Mouse (Mus musculus): ENCODE measurements around the gene Liph. TPM values are rescaled to one million over a fixed set of nuclear protein-coding genes. Genes with fewer than 3 reads are reported as not detected.
"Not testable (repeated sequence)": the region's sequence is repeated elsewhere in the genome, so short reads cannot be mapped to it uniquely, and the experiment has no call there.

Gene Liph
- polyA plus RNA-seq, 1 experiment from 2014 or later = 0.53 TPM

- Histone ChIP-seq H3K9me3 (ENCODE audit: control insufficient read depth, low read length) (no peaks in the 10 kb centered on the region), H3K9ac (ENCODE audit: low read depth, low read length) (no peak overlapping the region), H3K4me1 (ENCODE audit: control insufficient read depth, insufficient read depth, low read length) (no peaks in the 10 kb centered on the region), H3K4me3 (ENCODE audit: low read length) (no peak overlapping the region), H3K27me3 (ENCODE audit: control insufficient read depth, insufficient read depth, low read length) (no peaks in the 10 kb centered on the region), H3K36me3 (ENCODE audit: control insufficient read depth, insufficient read depth, low read length) (no peaks in the 10 kb centered on the region), H3K4me2 (replicated peaks; ENCODE audit: low read depth, low read length) (no peak overlapping the region), H3K27ac (ENCODE audit: low read depth, low read length) (no peak overlapping the region)
- no peak for ATAC-seq (ENCODE audit: low FRiP score, low TSS enrichment)
- WGBS = 69% methylated on average over 3 of the region's 3 CpGs
These were observed 29.9 kb downstream of the Liph start for GRCm38 (mm10) chr16:21965576-21965975.

GRCm38 (mm10) chr16:21955591-21955990, 39.9 kb downstream of the Liph start:
- H3K9ac ChIP-seq (ENCODE audit: low read depth, low read length) = no peak overlapping the region
- H3K9me3 ChIP-seq (ENCODE audit: control insufficient read depth, low read length) = no peaks in the 10 kb centered on the region
- no peaks in the 10 kb centered on the region for H3K27me3 ChIP-seq (ENCODE audit: control insufficient read depth, insufficient read depth, low read length)
- no peak overlapping the region for H3K27ac ChIP-seq (ENCODE audit: low read depth, low read length)
- no peaks in the 10 kb centered on the region for H3K36me3 ChIP-seq (ENCODE audit: control insufficient read depth, insufficient read depth, low read length)
- no peak overlapping the region for H3K4me2 ChIP-seq (replicated peaks; ENCODE audit: low read depth, low read length)
- H3K4me1 ChIP-seq (ENCODE audit: control insufficient read depth, insufficient read depth, low read length) = no peaks in the 10 kb centered on the region
- no peak overlapping the region for H3K4me3 ChIP-seq (ENCODE audit: low read length)
- 91% methylated on average over 12 of the region's 12 CpGs for WGBS
- no peak for ATAC-seq (ENCODE audit: low FRiP score, low TSS enrichment)

GRCm38 (mm10) chr16:21946761-21947715, 48.4 kb downstream of the Liph start, which contains the start of gene Tmem41a:
Gene Tmem41a, minus strand, starts transcription at chr16:21947552.
- Histone ChIP-seq H3K27ac (ENCODE audit: low read depth, low read length) (no peak within 1 kb of the TSS), H3K4me3 (ENCODE audit: low read length) (peak within 1 kb of the TSS; percentile 73), H3K9me3 (ENCODE audit: control insufficient read depth, low read length) (no peaks in the 10 kb centered on the region), H3K27me3 (ENCODE audit: control insufficient read depth, insufficient read depth, low read length) (no peaks in the 10 kb centered on the region; the same call in 1 of the 2 replicates), H3K4me2 (replicated peaks; ENCODE audit: low read depth, low read length) (peak within 1 kb of the TSS; percentile 87), H3K9ac (ENCODE audit: low read depth, low read length) (peak within 1 kb of the TSS; percentile 78), H3K4me1 (ENCODE audit: control insufficient read depth, insufficient read depth, low read length) (peaks cover 6% of the 10 kb centered on the region; the same call in 1 of the 2 replicates), H3K36me3 (ENCODE audit: control insufficient read depth, insufficient read depth, low read length) (no peaks in the 10 kb centered on the region)
- WGBS = 2% methylated on average over 57 of the region's 63 CpGs
- peak; percentile 98 for ATAC-seq (ENCODE audit: low FRiP score, low TSS enrichment)

- Histone ChIP-seq H3K4me2 (replicated peaks; ENCODE audit: low read depth, low read length) (no peak overlapping the region), H3K9me3 (ENCODE audit: control insufficient read depth, low read length) (no peaks in the 10 kb centered on the region), H3K27ac (ENCODE audit: low read depth, low read length) (no peak overlapping the region), H3K9ac (ENCODE audit: low read depth, low read length) (no peak overlapping the region), H3K36me3 (ENCODE audit: control insufficient read depth, insufficient read depth, low read length) (no peaks in the 10 kb centered on the region; the same call in 1 of the 2 replicates), H3K4me3 (ENCODE audit: low read length) (no peak overlapping the region), H3K27me3 (ENCODE audit: control insufficient read depth, insufficient read depth, low read length) (no peaks in the 10 kb centered on the region), H3K4me1 (ENCODE audit: control insufficient read depth, insufficient read depth, low read length) (no peaks in the 10 kb centered on the region)
- WGBS = 82% methylated on average over 13 of the region's 13 CpGs
- ATAC-seq (ENCODE audit: low FRiP score, low TSS enrichment) = no peak
These were observed 67.0 kb downstream of the Liph start for GRCm38 (mm10) chr16:21928471-21928870.

GRCm38 (mm10) chr16:21916681-21917080, 78.8 kb downstream of the Liph start:
- Histone ChIP-seq H3K9ac (ENCODE audit: low read depth, low read length) (no peak overlapping the region), H3K27ac (ENCODE audit: low read depth, low read length) (no peak overlapping the region), H3K4me3 (ENCODE audit: low read length) (no peak overlapping the region), H3K9me3 (ENCODE audit: control insufficient read depth, low read length) (no peaks in the 10 kb centered on the region), H3K4me1 (ENCODE audit: control insufficient read depth, insufficient read depth, low read length) (no peaks in the 10 kb centered on the region), H3K27me3 (ENCODE audit: control insufficient read depth, insufficient read depth, low read length) (no peaks in the 10 kb centered on the region), H3K36me3 (ENCODE audit: control insufficient read depth, insufficient read depth, low read length) (no peaks in the 10 kb centered on the region), H3K4me2 (replicated peaks; ENCODE audit: low read depth, low read length) (no peak overlapping the region)
- no peak for ATAC-seq (ENCODE audit: low FRiP score, low TSS enrichment)
- 75% methylated on average over 7 of the region's 7 CpGs for WGBS

- no peaks in the 10 kb centered on the region for H3K4me1 ChIP-seq (ENCODE audit: control insufficient read depth, insufficient read depth, low read length)
- no peaks in the 10 kb centered on the region for H3K36me3 ChIP-seq (ENCODE audit: control insufficient read depth, insufficient read depth, low read length)
- H3K9ac ChIP-seq (ENCODE audit: low read depth, low read length) = no peak overlapping the region
- 93% methylated on average over 6 of the region's 6 CpGs for WGBS
- no peak overlapping the region for H3K27ac ChIP-seq (ENCODE audit: low read depth, low read length)
- H3K27me3 ChIP-seq (ENCODE audit: control insufficient read depth, insufficient read depth, low read length) = no peaks in the 10 kb centered on the region
- no peaks in the 10 kb centered on the region for H3K9me3 ChIP-seq (ENCODE audit: control insufficient read depth, low read length)
- H3K4me2 ChIP-seq (replicated peaks; ENCODE audit: low read depth, low read length) = no peak overlapping the region
- no peak for ATAC-seq (ENCODE audit: low FRiP score, low TSS enrichment)
- H3K4me3 ChIP-seq (ENCODE audit: low read length) = no peak overlapping the region
These were observed 82.1 kb downstream of the Liph start for GRCm38 (mm10) chr16:21913347-21913746.

GRCm38 (mm10) chr16:21908906-21909305, 86.6 kb downstream of the Liph start:
- not testable (repeated sequence) for H3K27me3 ChIP-seq (ENCODE audit: control insufficient read depth, insufficient read depth, low read length); H3K27ac ChIP-seq (ENCODE audit: low read depth, low read length); H3K4me1 ChIP-seq (ENCODE audit: control insufficient read depth, insufficient read depth, low read length); H3K4me2 ChIP-seq (replicated peaks; ENCODE audit: low read depth, low read length); H3K36me3 ChIP-seq (ENCODE audit: control insufficient read depth, insufficient read depth, low read length); H3K9ac ChIP-seq (ENCODE audit: low read depth, low read length); ATAC-seq (ENCODE audit: low FRiP score, low TSS enrichment); H3K9me3 ChIP-seq (ENCODE audit: control insufficient read depth, low read length); H3K4me3 ChIP-seq (ENCODE audit: low read length)
- WGBS = 37% methylated on average over 7 of the region's 8 CpGs

- Histone ChIP-seq H3K36me3 (ENCODE audit: control insufficient read depth, insufficient read depth, low read length) (no peaks in the 10 kb centered on the region), H3K4me2 (replicated peaks; ENCODE audit: low read depth, low read length) (no peak overlapping the region), H3K27ac (ENCODE audit: low read depth, low read length) (no peak overlapping the region), H3K4me3 (ENCODE audit: low read length) (no peak overlapping the region), H3K9ac (ENCODE audit: low read depth, low read length) (no peak overlapping the region), H3K4me1 (ENCODE audit: control insufficient read depth, insufficient read depth, low read length) (no peaks in the 10 kb centered on the region), H3K27me3 (ENCODE audit: control insufficient read depth, insufficient read depth, low read length) (no peaks in the 10 kb centered on the region), H3K9me3 (ENCODE audit: control insufficient read depth, low read length) (no peaks in the 10 kb centered on the region)
- WGBS = 93% methylated on average over 6 of the region's 6 CpGs
- no peak for ATAC-seq (ENCODE audit: low FRiP score, low TSS enrichment)
These were observed 88.6 kb downstream of the Liph start for GRCm38 (mm10) chr16:21906902-21907301.

- no peaks in the 10 kb centered on the region for H3K9me3 ChIP-seq (ENCODE audit: control insufficient read depth, low read length)
- H3K4me3 ChIP-seq (ENCODE audit: low read length) = no peak overlapping the region
- WGBS = 87% methylated on average over 7 of the region's 7 CpGs
- H3K36me3 ChIP-seq (ENCODE audit: control insufficient read depth, insufficient read depth, low read length) = no peaks in the 10 kb centered on the region
- no peak for ATAC-seq (ENCODE audit: low FRiP score, low TSS enrichment)
- no peaks in the 10 kb centered on the region for H3K27me3 ChIP-seq (ENCODE audit: control insufficient read depth, insufficient read depth, low read length)
- no peak overlapping the region for H3K4me2 ChIP-seq (replicated peaks; ENCODE audit: low read depth, low read length)
- no peaks in the 10 kb centered on the region for H3K4me1 ChIP-seq (ENCODE audit: control insufficient read depth, insufficient read depth, low read length)
- H3K9ac ChIP-seq (ENCODE audit: low read depth, low read length) = no peak overlapping the region
- H3K27ac ChIP-seq (ENCODE audit: low read depth, low read length) = no peak overlapping the region
These were observed 89.5 kb downstream of the Liph start for GRCm38 (mm10) chr16:21905996-21906395.
